Mouse (Mus musculus) testis, adult 2 months (tissue): ENCODE results near the gene Cnot4.

Experiments
- CTCF ChIP-seq: fragments of 200-500 bp; IDR thresholded peaks from 2 replicates; pipeline ENCODE4 v1.5.1; 2012; ENCODE audit warnings: low read depth, mild to moderate bottlenecking, inconsistent platforms, low read length, moderate library complexity; ENCODE audit not compliant: control insufficient read depth, insufficient read depth, insufficient replicate concordance
- POLR2A ChIP-seq: fragments of 200-500 bp; IDR thresholded peaks from 2 replicates; pipeline ENCODE4 v1.6.1; 2012; ENCODE audit warnings: low read depth, mild to moderate bottlenecking, inconsistent platforms, low read length, moderate library complexity; ENCODE audit not compliant: control insufficient read depth

GRCm38 (mm10) chr6:35033341-35033740 is 100.2 kb downstream of the Cnot4 start:
- TF ChIP-seq CTCF (no peak), POLR2A (no peak)
